Mouse (Mus musculus) kidney, embryonic 15.5 days (tissue): ENCODE measurements around the gene Xk. TPM values are rescaled to one million over a fixed set of nuclear protein-coding genes. Genes with fewer than 3 reads are reported as not detected.
"Not testable (repeated sequence)": the region's sequence is repeated elsewhere in the genome, so short reads cannot be mapped to it uniquely, and the experiment has no call there.

Experiments used
- ATAC-seq: fragments of 200-750 bp; cut with Nextera tagmentation; replicated peaks from 2 replicates; pipeline ENCODE4 v1.8.0; 2017; ENCODE audit warnings: moderate TSS enrichment; ENCODE audit not compliant: low FRiP score
- H3K27ac ChIP-seq: fragments of 300-500 bp; sonication (generic); 2 replicates; pipeline ENCODE4 v1.5.1; 2015; ENCODE audit warnings: mild to moderate bottlenecking, inconsistent platforms
- H3K27me3 ChIP-seq: fragments of 300-500 bp; sonication (generic); 2 replicates; pipeline ENCODE4 v1.6.1; 2015; ENCODE audit warnings: inconsistent platforms
- H3K36me3 ChIP-seq: fragments of 300-500 bp; sonication (generic); 2 replicates; pipeline ENCODE4 v1.6.1; 2015; ENCODE audit warnings: inconsistent platforms
- H3K4me1 ChIP-seq: fragments of 300-500 bp; sonication (generic); 2 replicates; pipeline ENCODE4 v1.6.1; 2015; ENCODE audit warnings: inconsistent platforms
- H3K4me2 ChIP-seq: fragments of 300-500 bp; sonication (generic); 2 replicates; pipeline ENCODE4 v1.6.1; 2015; ENCODE audit warnings: moderate library complexity, mild to moderate bottlenecking, inconsistent platforms
- H3K4me3 ChIP-seq: fragments of 300-500 bp; sonication (generic); replicated peaks from 2 replicates; pipeline ENCODE4 v1.5.1; 2015; ENCODE audit warnings: mild to moderate bottlenecking, inconsistent platforms
- H3K9ac ChIP-seq: fragments of 300-500 bp; sonication (generic); 2 replicates; pipeline ENCODE4 v1.6.1; 2015; ENCODE audit warnings: mild to moderate bottlenecking, inconsistent platforms
- H3K9me3 ChIP-seq: fragments of 300-500 bp; sonication (generic); replicated peaks from 2 replicates; pipeline ENCODE4 v1.6.1; 2016; ENCODE audit warnings: inconsistent platforms
- WGBS: fragments of 180-500 bp; shearing (Covaris S2); methylation state at CpG from one replicate; pipeline ENCODE4 v1.1.7; 2015; ENCODE audit warnings: mixed read lengths; 5-methylcytosine and 5-hydroxymethylcytosine counted together
- polyA plus RNA-seq: library from polyadenylated mRNA; unstranded; fragments of >200 nt; fragmentation: Nextera tagmentation; extraction: Ambion mirVana; gene quantifications from 2 replicates; pipeline ENCODE4 v1.2.1, GENCODE M21; 2015

Xk gene
- polyA plus RNA-seq, 1 experiment from 2014 or later, result 2.2 TPM

DNA sequence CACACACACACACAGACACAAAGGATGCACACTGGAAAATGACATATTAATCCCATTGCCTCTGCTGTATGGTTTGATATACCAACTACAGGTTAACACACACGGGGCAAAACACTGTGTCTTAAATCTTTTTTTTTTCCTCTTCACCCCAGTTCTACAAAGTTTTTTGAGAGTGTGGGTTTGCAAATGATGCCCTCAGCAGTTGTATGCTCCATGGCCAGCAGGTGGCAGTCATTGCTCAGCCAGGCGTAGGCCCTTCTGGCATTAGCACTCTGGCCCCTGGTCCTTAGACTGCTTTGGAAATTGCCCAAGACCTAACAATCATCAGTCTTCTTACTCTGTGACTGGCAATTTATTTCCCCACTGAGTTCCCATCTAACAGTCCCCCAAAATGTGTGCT lies 60.5 kb downstream of the Xk start:
- WGBS, result 44% methylated on average over 2 of the region's 2 CpGs
- H3K36me3 ChIP-seq, H3K4me1 ChIP-seq, H3K9ac ChIP-seq, H3K4me3 ChIP-seq, H3K4me2 ChIP-seq, H3K27me3 ChIP-seq, ATAC-seq, H3K9me3 ChIP-seq, H3K27ac ChIP-seq: not testable (repeated sequence)

- H3K4me3 ChIP-seq, H3K4me1 ChIP-seq, H3K9me3 ChIP-seq, ATAC-seq, H3K9ac ChIP-seq, H3K36me3 ChIP-seq, H3K27ac ChIP-seq, H3K4me2 ChIP-seq, H3K27me3 ChIP-seq: not testable (repeated sequence)
- WGBS, result 65% methylated on average over 1 of the region's 1 CpGs
Measured at GRCm38 (mm10) chrX:9334996-9335395, 62.4 kb downstream of the Xk start.

GRCm38 (mm10) chrX:9350327-9350726 lies 77.8 kb downstream of the Xk start, which contains the start of gene H2al1k:
Gene H2al1k (plus strand): TSS chrX:9350627.
- not testable (repeated sequence) for H3K36me3 ChIP-seq, ATAC-seq, H3K9ac ChIP-seq, H3K4me2 ChIP-seq, H3K9me3 ChIP-seq, H3K4me1 ChIP-seq, H3K27ac ChIP-seq, H3K4me3 ChIP-seq, H3K27me3 ChIP-seq
- no CpG with 5 or more reads among the region's 2 CpGs for WGBS

Other genes with a start within 250 kb of the Xk start
- not detected in 2 replicates for gene Fthl17e, start 239.3 kb upstream of the Xk start, polyA plus RNA-seq
- gene Fthl17f, start 209.7 kb upstream of the Xk start, polyA plus RNA-seq, result not detected in 2 replicates
- not detected in 2 replicates for gene 4930402K13Rik, start 168.2 kb upstream of the Xk start, polyA plus RNA-seq
- gene Lancl3, start 72.9 kb upstream of the Xk start, polyA plus RNA-seq, result 0.99 and 1.3 TPM in 2 replicates
- gene Gm14862, start 15.9 kb upstream of the Xk start, polyA plus RNA-seq, result 0.27 TPM in 1 of 2 replicates, not detected in the other
- gene H2al1m, start 11.0 kb downstream of the Xk start, polyA plus RNA-seq, result not detected in 2 replicates
- 0.34 TPM in 1 of 2 replicates, not detected in the other for gene H2al1k, start 77.9 kb downstream of the Xk start, polyA plus RNA-seq
- gene Cybb, start 215.0 kb downstream of the Xk start, polyA plus RNA-seq, result 2.3 and 2.6 TPM in 2 replicates